Mouse (Mus musculus) thymus, postnatal 14 days (tissue): ENCODE results near the gene Ccdc170.

Source experiments
- DNase-seq: peaks from one replicate; pipeline ENCODE4 v3.0.0; 2021

Ccdc170 gene

GRCm38 (mm10) chr10:4522116-4522515 lies 39.8 kb downstream of the Ccdc170 start:
- no peak for DNase-seq

DNA sequence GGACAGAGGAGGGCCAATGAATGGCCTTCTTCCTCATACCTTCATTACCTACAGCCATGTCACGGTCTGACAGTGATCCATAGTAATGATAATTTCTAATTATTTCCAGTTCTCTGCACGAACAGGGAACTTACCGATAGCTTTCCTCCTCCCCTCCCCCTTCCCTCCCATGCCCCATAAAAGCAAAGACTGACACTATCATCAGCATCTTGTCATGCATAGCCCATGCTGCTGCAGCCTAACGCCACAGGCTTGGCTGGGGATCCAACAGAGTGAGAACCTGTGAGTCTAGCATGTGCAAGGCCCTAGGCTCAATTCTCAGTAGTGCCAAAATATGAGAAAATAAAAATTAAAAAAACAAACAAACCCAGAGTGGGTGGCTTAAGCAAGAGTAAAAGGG lies 40.8 kb downstream of the Ccdc170 start:
- no peak for DNase-seq

DNA sequence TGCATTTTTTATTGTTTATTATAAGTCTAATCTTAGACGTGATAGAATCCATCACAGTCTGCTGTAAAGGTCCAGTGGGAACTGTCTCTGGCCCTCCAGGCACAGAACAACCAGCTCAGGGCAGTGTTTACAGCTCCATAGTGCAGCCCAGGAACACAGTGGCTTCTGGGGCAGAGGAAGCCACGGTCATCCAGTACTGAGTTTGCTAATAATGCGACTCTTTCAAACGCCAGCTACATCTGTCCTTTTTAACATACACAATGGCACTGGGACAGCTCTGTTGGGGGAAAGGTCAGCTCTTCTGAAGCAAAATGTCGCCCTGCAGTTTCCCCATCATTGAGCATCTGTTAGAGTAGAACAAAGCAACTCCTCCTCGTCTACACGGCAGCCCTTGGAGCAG lies 45.7 kb downstream of the Ccdc170 start:
- DNase-seq = no peak

- no peak for DNase-seq
Observed at GRCm38 (mm10) chr10:4530638-4531235, 48.4 kb downstream of the Ccdc170 start.

- DNase-seq = no peak
Observed at GRCm38 (mm10) chr10:4531933-4532332, 49.6 kb downstream of the Ccdc170 start.

GRCm38 (mm10) chr10:4532731-4533130 lies 50.4 kb downstream of the Ccdc170 start:
- DNase-seq = no peak

- DNase-seq = no peak
Observed at GRCm38 (mm10) chr10:4533873-4534272, 51.6 kb downstream of the Ccdc170 start.

GRCm38 (mm10) chr10:4545550-4545949 lies 63.2 kb downstream of the Ccdc170 start:
- peak; percentile 36 for DNase-seq

- no peak for DNase-seq
Observed at GRCm38 (mm10) chr10:4553442-4554119, 71.3 kb downstream of the Ccdc170 start.

DNA sequence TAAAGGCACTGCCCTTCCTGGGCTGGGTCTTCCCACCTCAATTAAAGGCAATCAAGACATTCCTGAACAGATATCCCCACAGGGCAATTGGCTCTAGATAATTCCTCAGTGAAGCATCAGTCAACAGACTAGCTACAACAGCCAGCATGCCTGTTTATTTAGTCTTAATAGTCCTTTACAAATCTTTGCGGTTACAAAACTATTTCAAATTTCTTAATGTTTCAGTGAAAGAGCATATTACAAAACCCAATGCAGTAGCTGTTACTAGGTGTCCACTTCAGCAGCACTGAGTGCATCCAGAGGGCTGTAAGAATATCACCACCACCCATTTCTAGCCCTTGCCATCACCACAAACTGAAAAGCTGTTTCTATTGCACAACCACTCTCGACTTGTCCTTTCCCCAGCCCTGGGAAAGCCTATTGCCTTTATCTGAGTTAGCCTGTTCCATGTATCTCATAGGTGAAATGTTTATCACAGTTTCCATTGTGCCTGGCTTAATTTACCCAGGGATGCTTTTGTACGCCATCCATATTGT lies 74.6 kb downstream of the Ccdc170 start:
- no peak for DNase-seq

GRCm38 (mm10) chr10:4559132-4559531 lies 76.8 kb downstream of the Ccdc170 start:
- DNase-seq = no peak

DNA sequence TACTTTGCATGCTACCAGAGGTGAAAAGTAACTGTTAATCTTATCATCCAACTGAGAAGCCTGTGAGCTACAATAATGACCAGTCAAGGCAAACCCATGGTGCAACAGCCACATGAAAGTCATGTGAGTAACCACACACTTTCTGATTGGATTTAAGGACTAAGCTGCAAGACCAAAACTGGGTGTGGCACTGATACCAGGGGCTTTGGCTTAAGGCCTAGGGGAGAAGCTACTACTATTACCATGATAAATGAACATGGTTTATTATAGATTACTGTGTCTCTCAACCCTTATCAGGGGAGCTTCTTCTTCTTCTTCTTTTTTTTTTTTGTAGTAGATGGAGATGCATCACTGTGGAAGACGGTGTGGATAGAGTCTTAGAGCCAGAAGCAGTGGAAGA lies 82.8 kb downstream of the Ccdc170 start:
- no peak for DNase-seq

DNA sequence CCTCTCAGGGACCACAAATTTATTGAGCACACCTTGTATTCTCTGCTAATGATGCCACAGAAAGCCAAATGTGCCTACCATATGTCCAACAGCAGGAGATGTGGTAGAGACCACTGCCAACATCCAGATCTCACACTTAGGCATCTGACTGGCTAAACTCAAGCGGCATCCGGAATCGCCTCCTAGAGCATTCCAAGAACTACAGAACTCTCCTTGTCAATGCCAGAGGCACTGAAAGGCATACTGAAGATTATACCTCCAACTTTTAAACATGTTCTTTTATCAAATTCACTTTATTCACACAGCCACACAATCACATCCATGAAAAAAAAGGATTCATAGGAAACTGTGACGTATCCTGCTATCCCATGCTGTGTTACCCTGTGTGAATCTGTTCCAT lies 88.5 kb downstream of the Ccdc170 start:
- DNase-seq = no peak

DNA sequence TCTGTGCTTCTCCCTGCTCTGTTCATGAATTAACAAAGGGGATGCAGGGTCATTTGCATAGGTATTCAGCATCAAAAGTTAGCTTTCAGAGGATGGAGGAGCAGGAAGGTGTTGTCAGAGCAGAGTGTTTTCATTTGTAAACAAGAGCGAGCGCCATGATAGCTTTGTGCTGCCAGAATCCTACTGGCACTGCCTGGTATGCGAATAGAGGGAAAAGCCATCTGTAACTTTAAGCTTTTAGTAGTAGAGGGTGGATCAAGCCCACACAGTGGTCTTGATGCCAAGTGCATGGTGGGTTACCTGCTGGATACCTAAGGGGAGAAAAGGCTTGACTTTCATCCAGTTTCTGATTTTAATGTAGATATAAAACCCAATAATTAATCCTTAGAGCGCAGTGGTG lies 89.0 kb downstream of the Ccdc170 start:
- no peak for DNase-seq

DNA sequence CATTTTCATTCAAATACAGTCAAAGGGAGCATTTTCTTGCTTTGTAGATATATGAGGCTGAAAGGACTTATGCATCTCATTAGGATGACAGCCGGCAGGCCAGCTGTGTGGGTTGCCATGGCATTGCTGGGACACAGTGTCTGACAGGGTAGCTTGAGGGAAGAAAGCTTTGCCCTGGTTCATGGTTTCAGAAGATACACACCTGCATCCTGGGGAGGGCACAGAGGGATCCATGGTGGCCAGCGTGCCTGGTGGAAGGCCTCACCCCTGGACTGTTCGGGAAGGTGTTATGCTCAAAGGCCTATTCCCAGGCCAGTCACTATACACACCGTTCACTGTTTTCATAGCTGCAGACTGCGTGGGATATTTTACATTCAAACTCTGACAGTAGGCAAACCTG lies 99.6 kb downstream of the Ccdc170 start:
- DNase-seq = no peak

DNA sequence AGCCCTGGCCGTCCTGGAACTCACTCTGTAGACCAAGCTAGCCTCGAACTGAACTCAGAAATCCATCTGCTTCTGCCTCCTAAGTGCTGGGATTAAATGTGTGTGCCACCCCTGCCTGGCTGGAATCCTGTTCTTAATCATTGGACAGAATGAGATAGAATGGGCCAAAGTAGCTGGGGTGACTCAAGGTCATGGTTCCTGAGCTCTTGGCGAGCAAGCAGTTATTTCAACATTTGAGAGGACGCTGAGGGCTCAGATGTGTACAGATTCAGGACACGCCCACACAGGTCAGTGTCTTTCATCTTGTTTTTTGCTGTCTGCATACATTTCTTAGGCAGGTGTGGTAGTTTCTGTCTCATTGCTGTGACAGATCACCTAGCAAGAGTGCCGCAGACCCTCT lies 104.4 kb downstream of the Ccdc170 start:
- DNase-seq = no peak

DNA sequence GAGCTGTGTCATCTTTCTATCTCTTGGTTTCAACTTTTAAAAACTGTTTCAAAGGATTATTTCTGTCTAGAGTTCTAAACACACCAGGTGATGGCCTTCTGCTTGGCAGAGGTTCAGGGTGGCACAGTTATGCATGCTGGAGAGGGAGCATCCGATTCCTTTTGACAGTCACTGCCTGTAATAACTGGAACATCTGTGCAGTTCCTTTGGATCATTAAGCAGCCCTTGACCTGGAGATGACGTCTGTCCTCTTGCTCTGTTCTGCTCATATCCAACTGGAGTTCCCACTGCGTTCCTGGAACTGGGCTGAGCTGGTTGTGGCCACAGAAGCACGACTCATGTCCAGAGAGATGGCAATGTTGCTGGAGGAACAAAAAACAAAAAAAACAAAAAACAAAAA lies 107.3 kb downstream of the Ccdc170 start:
- DNase-seq = no peak

GRCm38 (mm10) chr10:4590956-4591355 lies 108.7 kb downstream of the Ccdc170 start:
- no peak for DNase-seq

DNA sequence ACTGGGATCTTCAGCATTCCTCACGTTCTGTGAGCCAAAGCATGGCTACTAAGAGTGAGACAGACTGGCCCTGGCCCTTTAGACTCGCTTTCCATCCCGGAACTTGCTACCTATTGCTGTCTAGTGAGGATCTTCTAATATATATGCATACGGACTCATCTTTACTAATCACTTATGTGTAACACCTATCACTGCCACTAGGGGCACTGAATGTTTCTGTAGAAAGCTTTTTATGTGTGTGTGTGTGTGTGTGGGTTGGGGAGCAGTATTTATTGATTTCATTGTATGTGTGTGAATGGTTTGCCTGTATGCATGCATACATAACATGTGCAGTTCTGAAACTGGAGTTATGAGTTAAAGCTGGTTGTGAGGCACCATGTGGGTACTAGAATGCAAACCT lies 111.5 kb downstream of the Ccdc170 start:
- DNase-seq = peak; percentile 32

DNA sequence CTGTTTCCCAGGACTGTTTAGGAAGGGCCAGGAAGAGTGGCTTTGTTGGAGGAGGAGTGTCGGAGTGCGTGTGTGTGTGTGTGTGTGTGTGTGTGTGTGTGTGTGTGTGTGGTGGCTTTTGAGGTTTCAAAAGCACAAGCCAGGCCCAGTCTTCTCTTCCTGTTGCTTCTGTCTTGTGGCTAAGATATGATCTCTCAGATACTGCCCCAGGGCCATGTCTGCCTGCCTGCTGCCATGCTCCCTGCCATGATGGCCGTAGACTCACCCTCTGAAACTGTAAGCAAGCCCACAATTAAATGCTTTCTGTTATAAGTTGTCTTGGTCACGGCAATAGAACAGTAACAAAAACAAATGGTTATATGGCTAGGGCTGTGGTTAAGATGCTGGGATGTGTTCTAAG lies 114.9 kb downstream of the Ccdc170 start:
- DNase-seq = no peak

DNA sequence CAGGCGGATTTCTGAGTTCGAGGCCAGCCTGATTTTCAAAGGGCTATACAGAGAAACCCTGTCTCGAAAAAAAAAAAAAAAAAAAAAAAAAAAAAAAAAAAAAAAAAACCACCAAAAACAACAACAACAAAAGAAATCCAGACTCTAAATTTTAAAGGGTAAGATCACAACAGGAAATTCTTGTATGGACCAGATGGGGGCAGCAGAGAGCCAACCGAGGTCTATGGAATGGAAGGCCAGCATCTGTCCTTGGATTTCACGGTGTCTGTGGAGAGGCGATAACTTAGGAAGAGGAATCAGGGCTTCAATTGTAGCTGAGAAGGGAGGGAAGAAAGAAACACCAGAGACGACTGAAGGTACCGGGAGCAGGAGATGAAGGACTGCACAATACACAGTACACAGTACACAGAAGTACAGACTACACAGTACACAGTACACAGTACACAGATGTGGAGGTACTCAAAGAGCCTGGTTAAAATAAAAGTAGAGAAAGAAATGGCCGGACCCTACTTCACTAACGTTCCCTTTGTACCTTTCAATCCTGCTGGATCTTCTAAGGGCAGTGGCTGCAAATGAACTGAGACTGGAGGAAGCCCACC lies 116.0 kb downstream of the Ccdc170 start:
- DNase-seq = peak; percentile 67

GRCm38 (mm10) chr10:4598916-4599315 lies 116.6 kb downstream of the Ccdc170 start:
- no peak for DNase-seq

DNA sequence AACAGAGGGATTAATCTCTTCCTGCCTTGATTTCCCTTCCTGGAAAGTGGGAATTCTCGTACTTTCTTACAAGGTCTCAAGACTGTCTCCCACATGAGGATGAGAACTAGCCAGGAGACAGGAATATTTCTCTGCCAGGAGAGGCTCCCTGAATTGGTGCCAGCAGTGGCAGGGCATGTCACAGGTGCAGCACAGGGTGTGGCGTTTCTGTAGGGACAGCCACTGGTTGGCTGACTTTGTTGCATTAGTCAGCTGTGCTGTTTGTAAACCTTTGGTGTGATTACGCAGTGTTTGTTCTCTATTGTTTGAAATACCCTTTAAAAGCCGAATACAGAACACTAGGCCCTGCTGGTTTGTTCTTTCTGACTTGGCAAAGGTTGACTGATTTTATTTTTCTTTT lies 117.3 kb downstream of the Ccdc170 start:
- DNase-seq = no peak

DNA sequence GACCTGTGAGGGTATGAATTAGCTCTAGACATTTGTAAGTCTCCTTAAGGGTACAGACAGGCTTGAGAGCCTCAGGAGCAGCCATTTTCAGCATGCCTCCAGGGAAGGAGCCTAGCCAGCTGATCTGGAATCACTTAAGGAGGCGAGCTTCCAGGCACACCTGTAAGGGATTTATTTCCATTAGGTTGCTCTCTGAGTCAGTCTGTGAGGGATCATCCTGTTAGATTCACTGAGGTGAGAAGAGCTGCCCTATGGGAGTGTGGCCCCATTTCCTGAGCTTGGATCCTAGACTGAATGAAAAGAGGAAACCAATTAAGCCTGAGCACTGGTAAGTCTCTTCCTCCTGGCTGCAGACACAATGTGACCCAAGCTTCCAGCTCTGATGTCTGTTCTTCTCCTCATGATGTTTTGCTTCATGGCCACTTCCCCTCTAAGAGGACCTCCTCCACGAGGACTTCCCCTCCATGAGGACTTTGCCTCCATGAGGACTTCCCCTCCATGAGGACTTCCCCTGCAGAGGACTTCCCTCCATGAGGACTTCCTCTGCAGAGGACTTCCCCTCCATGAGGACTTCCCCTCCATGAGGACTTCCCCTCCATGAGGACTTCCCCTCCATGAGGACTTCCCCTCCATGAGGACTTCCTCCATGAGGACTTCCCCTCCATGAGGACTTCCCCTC lies 118.6 kb downstream of the Ccdc170 start:
- DNase-seq = no peak
